Mouse (Mus musculus) frontal cortex, postnatal 10 days (tissue): Measurements from ENCODE around the gene Bglap3.

ENCODE experiments used
- DNase-seq, 2 experiments: peaks; one replicate each; pipeline ENCODE4 v3.0.0; 2022; ENCODE audit warnings: low spot score in 2 of 2, mixed read lengths in 1 of 2

Gene Bglap3

GRCm38 (mm10) chr3:88335436-88336053, 37.0 kb downstream of the Bglap3 start:
- DNase-seq: no peak

GRCm38 (mm10) chr3:88334902-88335435, 37.6 kb downstream of the Bglap3 start:
- DNase-seq: no peak

GRCm38 (mm10) chr3:88334029-88334658, 38.4 kb downstream of the Bglap3 start:
- no peak for DNase-seq

- no peak for DNase-seq
Observed at GRCm38 (mm10) chr3:88331282-88331681, 41.3 kb downstream of the Bglap3 start.

- DNase-seq: no peak
Observed at GRCm38 (mm10) chr3:88328956-88329355, 43.6 kb downstream of the Bglap3 start.

GRCm38 (mm10) chr3:88324951-88325405, 47.6 kb downstream of the Bglap3 start, which contains the start of gene Glmp:
TSS of gene Glmp (plus strand) at chr3:88325023.
- peak in 1 of 2 experiments; percentile 34 for DNase-seq
